Mouse (Mus musculus): ENCODE measurements around the gene Spint3.
"Not testable (repeated sequence)": the region's sequence is repeated elsewhere in the genome, so short reads cannot be mapped to it uniquely, and the experiment has no call there.

Gene Spint3

DNA sequence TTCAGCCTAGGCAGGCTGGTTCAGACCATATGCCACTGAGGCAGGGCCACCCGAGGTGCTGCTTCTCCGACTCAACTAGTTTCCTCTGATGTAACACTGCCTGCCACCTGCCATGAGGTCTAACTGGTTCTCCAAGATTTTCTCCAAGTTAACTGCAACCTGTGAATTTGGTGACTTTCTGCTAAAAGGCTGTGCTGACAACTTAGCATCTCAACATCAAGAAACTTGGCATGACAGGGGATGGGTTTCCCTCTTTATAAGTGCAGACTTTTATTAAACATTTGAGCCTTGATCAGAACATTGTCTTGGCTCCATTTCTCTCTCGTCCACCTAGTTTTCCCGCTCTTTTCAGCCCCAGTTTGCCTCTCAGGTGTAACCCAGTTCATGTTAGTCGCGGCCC lies at the start of gene Spint3:
Gene Spint3, minus strand, starts transcription at position 101 of the 400 bp plus-strand sequence.
- not testable (repeated sequence) for DNase-seq (ENCODE audit: low read depth)

DNA sequence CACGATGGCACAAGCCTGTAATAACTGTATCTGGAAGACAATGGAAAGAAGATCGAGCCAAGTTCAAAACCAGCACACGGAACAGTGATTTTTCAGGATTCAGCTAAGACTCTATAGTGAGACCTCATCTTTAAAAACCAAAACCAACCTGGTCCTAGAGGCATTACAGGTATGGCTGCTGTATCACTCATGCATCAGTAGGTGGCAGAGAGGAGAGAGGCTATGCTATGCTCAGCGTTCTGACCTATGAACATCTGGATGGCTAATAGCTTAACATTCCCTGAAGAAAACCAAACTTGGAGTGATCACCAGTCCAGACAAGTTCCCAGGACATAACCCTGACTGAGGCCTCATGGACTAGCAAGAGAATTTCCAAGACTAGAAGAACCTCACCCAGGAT lies 48.5 kb upstream of the Spint3 start:
- DNase-seq (ENCODE audit: low read depth): no peak

DNA sequence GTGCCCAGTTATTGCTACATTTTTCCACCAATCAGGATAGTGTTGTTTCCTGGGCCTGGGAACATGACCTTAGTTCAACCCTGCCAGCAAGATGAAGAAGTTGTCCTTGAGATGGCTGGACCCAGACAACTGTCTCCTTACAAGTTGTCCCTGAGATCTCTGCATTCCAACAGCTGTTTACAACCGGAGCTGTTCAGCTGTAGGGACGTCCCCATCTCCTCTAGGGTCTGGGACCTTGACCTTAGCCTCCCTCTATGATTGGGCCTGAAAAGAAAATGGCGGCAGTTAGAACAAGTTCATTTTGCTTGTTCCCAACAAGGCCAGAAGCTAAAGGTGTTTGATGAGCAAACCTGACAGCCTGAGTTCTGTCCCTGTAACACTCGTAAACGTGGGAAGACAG lies 45.8 kb upstream of the Spint3 start:
- DNase-seq (ENCODE audit: low read depth): no peak

- no peak for DNase-seq (ENCODE audit: low read depth)
Observed at GRCm38 (mm10) chr2:164615386-164615785, 42.1 kb upstream of the Spint3 start.

- not testable (repeated sequence) for DNase-seq (ENCODE audit: low read depth)
Observed at GRCm38 (mm10) chr2:164613471-164613870, 40.2 kb upstream of the Spint3 start, which contains the start of the genes Wfdc6b and Wfdc8. Gene Wfdc6b (plus strand): TSS chr2:164613522. Gene Wfdc8 (minus strand): TSS chr2:164613626.

DNA sequence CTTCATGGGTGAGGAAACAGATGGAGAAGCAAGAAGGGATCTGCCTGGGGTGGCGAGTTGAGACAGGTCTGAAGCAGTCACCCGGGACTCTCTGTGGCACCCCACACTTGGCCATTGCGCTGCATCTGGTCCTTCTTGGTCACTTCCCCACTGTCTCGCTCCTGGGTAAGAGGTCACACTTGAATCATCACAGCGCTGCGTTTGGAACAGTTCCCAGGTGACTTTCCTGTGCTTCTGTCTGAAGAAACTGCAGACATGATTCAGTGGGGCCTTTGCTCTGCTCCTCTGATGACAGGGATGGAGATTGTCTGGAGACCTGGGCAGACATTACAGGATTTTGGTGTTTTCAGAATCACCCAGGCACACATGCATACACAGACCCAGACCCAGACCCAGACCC lies 35.5 kb upstream of the Spint3 start:
- DNase-seq (ENCODE audit: low read depth): no peak

DNA sequence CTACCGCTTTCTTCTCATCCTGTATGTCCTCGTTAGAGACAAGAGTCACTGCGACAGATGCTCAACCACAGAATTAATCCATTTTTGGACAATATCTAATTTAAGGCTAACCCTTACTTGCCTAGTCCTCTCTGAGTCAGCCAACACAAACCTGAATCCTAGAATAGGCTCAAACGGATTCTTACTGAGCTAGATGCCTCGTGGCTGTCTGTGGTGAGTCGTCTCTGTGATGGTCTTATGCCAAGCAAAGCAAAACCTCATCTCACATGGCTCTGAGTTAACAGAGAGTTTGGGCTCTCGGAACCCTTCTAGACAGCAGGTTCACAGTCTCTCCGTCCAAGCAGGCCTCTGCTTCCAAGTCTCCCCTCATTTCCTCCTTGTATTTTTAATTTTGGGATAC lies 31.2 kb upstream of the Spint3 start:
- DNase-seq (ENCODE audit: low read depth): no peak

- DNase-seq (ENCODE audit: low read depth): no peak
Observed at GRCm38 (mm10) chr2:164603482-164603881, 30.2 kb upstream of the Spint3 start.

- DNase-seq (ENCODE audit: low read depth): no peak
Observed at GRCm38 (mm10) chr2:164600179-164600578, 26.9 kb upstream of the Spint3 start.

DNA sequence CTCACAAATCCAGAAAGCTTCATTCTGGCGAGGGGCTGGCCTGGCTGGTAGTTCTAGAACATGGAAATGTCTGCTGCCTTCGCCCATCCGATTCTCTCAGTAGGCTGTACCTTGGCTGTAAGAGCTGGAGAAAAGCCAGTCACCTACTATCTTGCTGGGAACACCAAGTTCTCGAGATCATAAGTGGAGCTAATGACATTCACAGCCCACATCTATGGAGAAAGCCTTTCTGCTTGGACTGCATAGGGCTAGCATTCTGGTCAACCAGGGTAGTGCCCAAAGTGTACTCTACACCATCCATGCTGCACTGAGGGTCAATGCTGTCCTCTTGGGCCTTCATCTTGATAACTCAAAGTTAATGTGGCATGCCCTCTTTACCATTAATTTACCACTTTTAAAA lies 20.2 kb upstream of the Spint3 start, which contains the start of gene Eppin:
Gene Eppin, minus strand, starts transcription at position 101 of the 400 bp plus-strand sequence.
- DNase-seq (ENCODE audit: low read depth): no peak

- no peak for DNase-seq (ENCODE audit: low read depth)
Observed at GRCm38 (mm10) chr2:164592014-164592413, 18.8 kb upstream of the Spint3 start.

DNA sequence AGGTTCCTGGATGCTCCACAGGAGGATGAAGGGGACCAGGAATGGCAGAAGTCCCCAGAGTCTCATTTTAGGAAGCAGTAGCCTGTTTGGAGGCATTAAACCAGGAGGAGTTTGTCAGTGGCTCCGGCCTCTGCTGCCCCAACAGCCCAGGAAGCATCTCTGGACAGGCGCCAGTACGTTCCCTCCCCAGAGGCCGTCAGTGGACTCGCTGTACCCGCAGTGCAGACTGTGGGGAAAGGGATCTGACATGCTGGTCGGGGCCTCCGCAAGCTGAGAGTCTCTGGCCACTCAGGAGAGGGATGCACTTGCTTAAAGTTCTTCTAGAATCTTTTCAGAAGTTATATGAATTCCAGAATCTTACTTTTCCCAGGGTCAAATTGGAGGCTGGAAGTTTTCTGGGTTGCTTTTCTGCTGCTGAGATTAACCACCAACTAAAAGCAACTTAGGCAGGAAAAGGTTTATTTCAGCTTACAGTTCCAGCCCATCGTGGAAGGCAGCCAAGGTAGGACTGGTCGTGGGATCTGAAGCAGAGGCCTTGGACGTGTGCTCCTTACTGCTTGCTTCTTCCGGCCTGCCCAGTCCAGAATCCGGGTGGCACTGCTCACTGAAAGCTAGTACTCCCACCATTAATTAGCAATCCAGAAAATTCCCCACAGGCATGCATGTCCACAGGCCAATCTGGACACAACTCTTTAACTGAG lies 11.9 kb upstream of the Spint3 start, which contains the start of gene Wfdc6a:
Gene Wfdc6a, minus strand, starts transcription at position 423 of the 701 bp plus-strand sequence.
- DNase-seq (ENCODE audit: low read depth): not testable (repeated sequence)

- DNase-seq (ENCODE audit: low read depth): no peak
Observed at GRCm38 (mm10) chr2:164567460-164567859, 5.8 kb downstream of the Spint3 start.

DNA sequence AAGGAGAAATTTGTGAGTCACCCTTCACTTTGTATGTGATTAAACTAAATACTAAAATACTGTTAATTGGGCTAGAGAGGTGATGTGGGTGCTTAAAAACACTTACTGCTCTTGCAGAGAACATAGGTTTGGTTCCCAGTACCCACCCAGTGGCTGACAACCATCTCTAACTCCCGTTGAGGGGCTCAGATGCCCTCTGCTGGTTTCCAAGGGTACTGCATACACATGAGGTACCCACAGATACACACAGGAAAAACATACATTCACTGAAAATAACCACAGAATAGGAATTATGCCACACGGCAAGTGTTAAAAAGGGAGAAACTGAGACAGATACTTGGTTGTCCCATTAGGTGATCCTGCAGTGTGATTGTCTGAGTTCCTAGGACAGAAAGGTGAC lies 6.3 kb downstream of the Spint3 start:
- DNase-seq (ENCODE audit: low read depth): no peak

- DNase-seq (ENCODE audit: low read depth): no peak
Observed at GRCm38 (mm10) chr2:164564346-164564745, 8.9 kb downstream of the Spint3 start.

DNA sequence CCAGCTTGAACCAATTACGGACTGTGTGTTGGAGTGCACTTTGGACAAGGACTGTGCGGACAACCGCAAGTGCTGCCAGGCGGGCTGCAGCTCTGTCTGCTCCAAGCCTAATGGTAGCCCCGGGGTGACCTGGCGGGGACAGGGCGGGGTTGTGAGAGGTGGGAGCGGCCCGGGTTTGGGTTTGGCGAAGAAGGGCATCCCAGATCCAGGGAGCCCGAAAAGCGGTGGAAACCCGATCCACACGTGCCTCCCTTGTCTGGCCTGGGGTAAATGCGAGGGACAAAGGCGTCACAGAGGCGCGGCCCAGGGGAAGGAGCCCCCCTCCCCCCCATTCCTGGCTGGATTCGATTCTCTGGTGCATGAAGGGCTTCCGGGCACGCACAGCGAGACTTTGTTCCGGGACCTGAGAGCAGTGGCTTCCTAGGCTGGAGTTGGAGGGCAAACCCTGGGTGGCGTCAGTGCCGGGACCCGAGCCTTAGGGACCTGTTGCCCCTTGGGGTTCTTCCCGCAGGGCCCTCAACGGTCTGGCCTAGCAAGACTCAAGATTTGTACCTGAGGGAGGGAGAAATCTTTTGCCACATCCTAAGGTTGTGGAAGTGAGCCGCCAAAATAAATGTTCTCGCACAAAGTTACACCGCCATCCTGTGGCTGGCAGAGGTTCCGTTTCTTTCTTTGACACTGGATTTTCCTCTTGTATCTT lies 9.8 kb downstream of the Spint3 start:
- no peak for DNase-seq (ENCODE audit: low read depth)

- no peak for DNase-seq (ENCODE audit: low read depth)
Observed at GRCm38 (mm10) chr2:164562391-164563188, 10.7 kb downstream of the Spint3 start, which contains the start of gene Wfdc2. Gene Wfdc2 (plus strand): TSS chr2:164562413.

- no peak for DNase-seq (ENCODE audit: low read depth)
Observed at GRCm38 (mm10) chr2:164560106-164560505, 13.2 kb downstream of the Spint3 start.

DNA sequence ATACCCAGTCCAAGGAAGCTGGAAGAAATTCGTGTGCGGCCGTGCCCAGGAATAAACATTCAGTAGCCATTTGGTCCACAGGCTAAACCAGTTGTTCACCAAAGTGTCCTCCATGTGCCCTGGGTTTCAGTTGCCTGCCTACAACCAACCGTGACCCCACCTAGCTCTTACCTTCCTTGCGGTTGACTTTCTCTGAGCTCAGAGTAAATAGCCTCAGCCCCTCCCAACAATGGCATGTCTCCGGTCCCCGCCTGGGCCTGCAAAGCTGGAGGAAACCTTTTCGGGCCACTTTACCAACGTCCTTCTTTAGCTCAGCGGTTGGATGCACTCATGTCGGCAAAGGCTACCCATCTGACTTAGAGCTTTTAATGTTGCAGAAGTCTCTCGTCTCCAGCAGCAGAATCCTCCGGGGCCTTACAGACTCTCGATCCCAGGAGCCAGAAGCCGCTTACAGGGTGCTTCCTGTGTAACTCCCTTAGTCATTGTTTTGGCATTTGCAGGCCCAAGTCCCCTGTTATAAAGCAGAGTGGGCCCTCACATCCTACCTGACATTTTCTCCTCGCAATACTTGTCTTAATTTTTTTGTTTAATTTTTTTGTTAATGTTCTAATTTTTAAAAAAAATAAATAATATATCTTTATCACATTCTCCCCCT lies 14.1 kb downstream of the Spint3 start:
- DNase-seq (ENCODE audit: low read depth): no peak

- DNase-seq (ENCODE audit: low read depth): no peak
Observed at GRCm38 (mm10) chr2:164558426-164558825, 14.8 kb downstream of the Spint3 start.

DNA sequence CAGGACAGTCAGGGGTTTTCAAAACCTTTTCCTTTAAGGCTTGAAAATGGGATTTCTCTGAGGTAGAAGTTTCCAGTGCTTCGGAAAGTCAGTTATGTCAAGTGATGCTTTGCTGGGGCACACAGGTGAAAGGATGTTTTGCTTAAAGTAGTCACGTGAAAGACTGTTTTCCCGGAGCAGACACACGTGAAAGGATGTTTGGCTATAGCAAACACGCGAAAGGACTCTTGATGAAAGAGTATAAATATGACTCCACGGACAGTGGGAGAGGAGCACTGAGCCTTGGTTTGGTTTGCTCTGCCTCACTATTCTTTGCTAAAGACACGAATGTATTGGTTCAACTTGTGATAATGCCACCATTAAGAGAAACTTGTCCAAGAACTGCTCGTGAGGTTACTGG lies 21.8 kb downstream of the Spint3 start:
- DNase-seq (ENCODE audit: low read depth): no peak

GRCm38 (mm10) chr2:164550895-164551269 lies 22.4 kb downstream of the Spint3 start:
- DNase-seq (ENCODE audit: low read depth): no peak
